Mouse (Mus musculus) gastrocnemius, adult 18-20 months (tissue): ENCODE data around the gene Klhl5. TPM values are rescaled to one million over a fixed set of nuclear protein-coding genes. Genes with fewer than 3 reads are reported as not detected.

Experiments
- DNase-seq: peaks from one replicate; pipeline ENCODE4 v3.0.0; 2021; ENCODE audit warnings: low spot score
- long read RNA-seq, 2 experiments: library from polyadenylated mRNA; stranded (forward); transcript quantifications; one replicate each; pipeline ENCODE4 v2.0.0; 2021
- total RNA-seq, 2 experiments: library from RNA; stranded (reverse); gene quantifications; 2 replicates each; pipeline ENCODE4 v1.2.3; 2021

The Klhl5 gene
- total RNA-seq, result 1 to 10 TPM; 3.6 to 5.2 TPM
- long read RNA-seq, experiment 1, transcript Klhl5-204 (11 exons, 3,149 nt), result major isoform, 6 of 13 reads
- long read RNA-seq, experiment 1, partial matches to known transcripts, result 1 of 13 reads
- long read RNA-seq, experiment 1, other reads (novel, unspliced or antisense), result 6 of 13 reads
- long read RNA-seq, experiment 2, transcript Klhl5-204 (11 exons, 3,149 nt), result major isoform, 6 of 13 reads
- long read RNA-seq, experiment 2, partial matches to known transcripts, result 4 of 13 reads
- long read RNA-seq, experiment 2, other reads (novel, unspliced or antisense), result 3 of 13 reads

- peak; percentile 88 for DNase-seq
Measured at GRCm38 (mm10) chr5:65106876-65107772, at the start of gene Klhl5. Gene Klhl5 (plus strand): TSS chr5:65107539.

GRCm38 (mm10) chr5:65057596-65057995 lies 49.7 kb upstream of the Klhl5 start:
- DNase-seq, result no peak

- DNase-seq, result no peak
Measured at GRCm38 (mm10) chr5:65059806-65060205, 47.5 kb upstream of the Klhl5 start.

- DNase-seq, result no peak
Measured at GRCm38 (mm10) chr5:65062236-65062635, 45.1 kb upstream of the Klhl5 start.

- DNase-seq, result no peak
Measured at GRCm38 (mm10) chr5:65063266-65063665, 44.1 kb upstream of the Klhl5 start.

GRCm38 (mm10) chr5:65068166-65068565 lies 39.2 kb upstream of the Klhl5 start:
- DNase-seq, result no peak

- no peak for DNase-seq
Measured at GRCm38 (mm10) chr5:65069872-65070271, 37.5 kb upstream of the Klhl5 start.

GRCm38 (mm10) chr5:65071689-65072118 lies 35.6 kb upstream of the Klhl5 start:
- DNase-seq, result no peak

- no peak for DNase-seq
Measured at GRCm38 (mm10) chr5:65073247-65073646, 34.1 kb upstream of the Klhl5 start.

GRCm38 (mm10) chr5:65074693-65075092 lies 32.6 kb upstream of the Klhl5 start:
- peak; percentile 22 for DNase-seq

- peak; percentile 7 for DNase-seq
Measured at GRCm38 (mm10) chr5:65076087-65076486, 31.3 kb upstream of the Klhl5 start.

- no peak for DNase-seq
Measured at GRCm38 (mm10) chr5:65076748-65077147, 30.6 kb upstream of the Klhl5 start.

GRCm38 (mm10) chr5:65078081-65078480 lies 29.3 kb upstream of the Klhl5 start:
- DNase-seq, result no peak

GRCm38 (mm10) chr5:65079881-65080280 lies 27.5 kb upstream of the Klhl5 start:
- DNase-seq, result no peak

- no peak for DNase-seq
Measured at GRCm38 (mm10) chr5:65081836-65082235, 25.5 kb upstream of the Klhl5 start.

GRCm38 (mm10) chr5:65086522-65086921 lies 20.8 kb upstream of the Klhl5 start:
- peak; percentile 84 for DNase-seq

GRCm38 (mm10) chr5:65089707-65090106 lies 17.6 kb upstream of the Klhl5 start:
- DNase-seq, result no peak

GRCm38 (mm10) chr5:65091184-65091858 lies 16.0 kb upstream of the Klhl5 start:
- no peak for DNase-seq

GRCm38 (mm10) chr5:65091921-65092320 lies 15.4 kb upstream of the Klhl5 start, which contains the start of gene Tmem156:
Gene Tmem156 (minus strand): TSS chr5:65092132.
- no peak for DNase-seq

GRCm38 (mm10) chr5:65093769-65094168 lies 13.6 kb upstream of the Klhl5 start:
- no peak for DNase-seq

- DNase-seq, result no peak
Measured at GRCm38 (mm10) chr5:65094902-65095545, 12.3 kb upstream of the Klhl5 start.
